Mouse (Mus musculus): ENCODE measurements around the gene Klhl10.

Gene Klhl10

GRCm38 (mm10) chr11:100457711-100458110 is 16.0 kb downstream of the Klhl10 start:
- no peak for DNase-seq (ENCODE audit: low spot score in 2 of 2)

GRCm38 (mm10) chr11:100462699-100463098 is 21.0 kb downstream of the Klhl10 start:
- no peak for DNase-seq (ENCODE audit: low spot score in 2 of 2)

- no peak for DNase-seq (ENCODE audit: low spot score in 2 of 2)
These were observed 23.6 kb downstream of the Klhl10 start for GRCm38 (mm10) chr11:100465229-100465792.

GRCm38 (mm10) chr11:100465833-100466232 is 24.1 kb downstream of the Klhl10 start:
- no peak for DNase-seq (ENCODE audit: low spot score in 2 of 2)

DNA sequence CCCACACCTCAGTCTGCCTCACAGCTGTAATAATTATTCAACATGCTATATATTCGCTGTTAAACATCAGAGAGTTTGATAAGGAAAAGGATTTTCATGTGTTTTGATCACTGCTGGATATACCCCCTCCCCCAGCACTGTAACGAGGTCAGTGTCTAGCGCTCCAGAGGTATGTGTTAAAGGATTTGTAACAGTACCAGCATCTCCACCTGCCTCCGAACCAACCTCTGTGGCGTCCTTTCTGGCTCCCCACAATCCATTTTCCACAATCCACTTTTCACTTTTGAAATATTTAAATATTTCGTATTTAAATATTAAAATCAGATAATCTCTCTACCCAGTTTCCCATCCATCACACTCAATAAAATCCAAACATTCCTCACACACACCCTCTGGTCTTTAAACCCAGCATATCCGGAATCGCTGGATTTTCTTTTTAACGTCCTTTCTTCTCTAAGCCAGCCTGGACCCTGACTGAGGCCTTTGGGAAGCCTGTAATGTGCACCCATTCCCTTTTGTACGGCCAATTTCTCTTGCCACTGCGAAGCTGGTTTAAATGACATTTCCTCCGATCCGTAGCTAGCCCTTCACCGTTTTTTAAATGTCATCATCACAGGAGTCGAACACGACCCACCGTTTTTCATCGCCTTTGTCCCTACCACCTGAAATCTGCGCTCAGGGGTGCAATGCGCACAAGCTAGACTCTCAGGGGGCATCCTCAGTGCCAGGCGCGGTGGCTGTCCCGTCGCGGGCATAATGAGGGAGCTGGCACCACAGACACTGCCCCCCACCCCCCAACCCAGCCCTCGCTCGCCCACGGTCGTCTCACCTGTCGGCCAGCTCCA is 29.9 kb downstream of the Klhl10 start:
- DNase-seq (ENCODE audit: low spot score in 2 of 2): peak in 1 of 2 experiments; percentile 10

GRCm38 (mm10) chr11:100472197-100472934 is 30.6 kb downstream of the Klhl10 start, which contains the start of gene Klhl11:
Gene Klhl11, minus strand, starts transcription at chr11:100472741.
- DNase-seq (ENCODE audit: low spot score in 2 of 2): peak; percentile 90 to 91

DNA sequence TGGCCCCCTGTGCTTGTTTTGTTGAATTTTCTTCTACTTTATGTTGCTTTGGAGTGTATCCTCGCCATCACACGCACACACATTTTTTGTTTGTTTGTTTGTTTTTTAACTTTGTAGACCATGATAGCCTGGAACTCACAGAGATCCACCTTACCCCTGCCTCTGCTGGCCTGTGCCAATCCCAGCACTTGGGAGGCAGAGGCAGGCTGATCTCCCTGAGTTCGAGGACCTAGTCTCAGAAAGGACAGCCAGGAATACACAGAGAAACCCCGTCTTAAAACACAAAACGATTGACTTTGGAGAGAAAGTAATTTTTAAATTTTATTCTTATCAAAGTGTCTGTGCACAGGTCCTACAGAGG is 31.2 kb downstream of the Klhl10 start:
- DNase-seq (ENCODE audit: low spot score in 2 of 2): no peak

- DNase-seq (ENCODE audit: low spot score in 2 of 2): no peak
These were observed 34.6 kb downstream of the Klhl10 start for GRCm38 (mm10) chr11:100476281-100476680.

DNA sequence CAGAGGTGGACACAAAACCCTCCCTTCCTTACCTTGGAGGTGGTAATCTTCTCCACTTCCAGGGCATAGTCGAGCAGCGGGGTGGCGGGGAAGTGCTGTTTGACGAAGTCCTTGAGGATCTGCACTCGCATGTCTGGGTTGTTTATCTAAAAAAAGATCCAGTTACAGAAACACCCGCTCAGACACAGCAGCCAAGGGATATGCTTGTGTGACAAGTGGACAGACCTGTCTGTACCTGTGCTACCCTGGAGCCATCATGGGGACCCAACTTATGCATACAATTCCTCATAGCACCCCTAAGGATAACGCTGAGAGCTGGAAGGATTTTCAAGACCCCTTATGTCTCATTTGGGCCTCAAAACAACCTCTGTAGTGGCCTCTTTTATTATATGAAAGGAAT is 37.4 kb downstream of the Klhl10 start:
- no peak for DNase-seq (ENCODE audit: low spot score in 2 of 2)

- DNase-seq (ENCODE audit: low spot score in 2 of 2): no peak
These were observed 42.7 kb downstream of the Klhl10 start for GRCm38 (mm10) chr11:100484461-100484860.

GRCm38 (mm10) chr11:100485801-100486538 is 44.3 kb downstream of the Klhl10 start:
- DNase-seq (ENCODE audit: low spot score in 2 of 2): peak in 1 of 2 experiments; percentile 12

GRCm38 (mm10) chr11:100490951-100491350 is 49.2 kb downstream of the Klhl10 start:
- no peak for DNase-seq (ENCODE audit: low spot score in 2 of 2)

- no peak for DNase-seq (ENCODE audit: low spot score in 2 of 2)
These were observed 52.1 kb downstream of the Klhl10 start for GRCm38 (mm10) chr11:100493771-100494170.

GRCm38 (mm10) chr11:100500241-100500640 is 58.5 kb downstream of the Klhl10 start:
- no peak for DNase-seq (ENCODE audit: low spot score in 2 of 2)

DNA sequence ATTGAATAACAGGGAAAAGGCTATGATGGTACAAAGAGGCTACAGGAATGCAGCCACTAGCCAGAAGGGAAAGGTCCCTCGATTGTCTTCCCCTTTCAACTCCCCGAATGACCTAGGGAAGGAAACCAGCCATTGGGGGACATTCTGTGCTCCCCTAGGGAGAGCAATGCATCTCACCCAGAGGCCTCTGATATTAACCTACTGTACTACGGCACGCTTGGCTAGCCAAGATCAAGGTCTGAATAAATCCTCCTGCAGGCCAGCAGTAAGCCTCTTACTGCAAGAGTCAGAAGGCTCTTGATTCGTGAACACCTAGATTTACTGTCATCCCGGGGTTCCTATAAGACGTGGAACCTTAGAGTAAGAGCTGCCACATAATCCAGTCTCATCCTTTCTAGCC is 58.9 kb downstream of the Klhl10 start:
- no peak for DNase-seq (ENCODE audit: low spot score in 2 of 2)

GRCm38 (mm10) chr11:100501321-100501720 is 59.6 kb downstream of the Klhl10 start:
- no peak for DNase-seq (ENCODE audit: low spot score in 2 of 2)

- no peak for DNase-seq (ENCODE audit: low spot score in 2 of 2)
These were observed 63.4 kb downstream of the Klhl10 start for GRCm38 (mm10) chr11:100504990-100505660.

- no peak for DNase-seq (ENCODE audit: low spot score in 2 of 2)
These were observed 64.3 kb downstream of the Klhl10 start for GRCm38 (mm10) chr11:100505997-100506396.

Measured in heart, adult 9 months (tissue).